In the genomic region with DNA sequence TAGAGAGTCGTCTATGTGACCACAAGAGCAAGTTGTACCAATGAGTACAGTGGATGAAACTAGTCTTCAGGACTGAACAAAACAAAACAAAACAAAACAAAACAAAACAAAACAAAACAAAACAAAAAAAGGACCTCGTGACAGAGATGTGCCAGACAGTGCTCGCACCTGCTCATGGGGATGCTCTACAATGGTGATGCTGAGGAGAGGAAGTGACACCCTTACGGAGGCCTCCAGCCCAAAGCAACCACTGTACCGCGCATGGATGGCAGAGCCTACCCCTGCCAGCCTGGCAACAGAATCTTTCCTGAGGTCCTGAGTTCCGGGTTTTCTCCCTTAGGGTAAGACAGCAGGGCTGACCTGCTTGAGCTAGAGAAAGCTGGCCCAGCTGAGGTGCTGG, we compare ENCODE assay signal across 19 mouse cellular contexts. TPM values are rescaled to one million over a fixed set of nuclear protein-coding genes. Genes with fewer than 3 reads are reported as not detected.
DNase-seq lines count a peak whose midpoint lies in the region; ATAC-seq lines count a peak whose summit lies in the region.
"Had no signal": no experiment of that assay in that cellular context is flagged by ENCODE, and none has a peak within 500 bp of the region (broad histone marks: within the 10 kb centered on the region; RNA-seq: fewer than 3 reads in every experiment).

No protein-coding gene starts in this region.

- 97% methylated on average over 7 of the region's 7 CpGs for WGBS in midbrain, embryonic 13.5 days
- 93% methylated on average over 7 of the region's 7 CpGs for WGBS in midbrain, embryonic 11.5 days

- no peaks in the 10 kb centered on the region for H3K9me3 ChIP-seq in midbrain, embryonic 13.5 days
- H3K9me3 ChIP-seq in midbrain, embryonic 11.5 days (ENCODE audit: control insufficient read depth, low read length), result no peaks in the 10 kb centered on the region

- H3K4me3 ChIP-seq in midbrain, embryonic 13.5 days (replicated peaks), result no peak overlapping the region
- no peak overlapping the region for H3K4me3 ChIP-seq in midbrain, embryonic 11.5 days (ENCODE audit: low read depth, low read length)
- H3K4me3 ChIP-seq: erythroblast, embryonic 14.5 days had no signal

- H3K36me3 ChIP-seq in midbrain, embryonic 13.5 days, result no peaks in the 10 kb centered on the region
- no peaks in the 10 kb centered on the region for H3K36me3 ChIP-seq in midbrain, embryonic 11.5 days (ENCODE audit: control insufficient read depth, insufficient read depth, low read length)

- ATAC-seq in midbrain, embryonic 13.5 days, result no peak
- no peak for ATAC-seq in midbrain, embryonic 11.5 days (ENCODE audit: low FRiP score)
- ATAC-seq: inflammation-experienced regulatory T-cells, adult 6 months had no signal

- H3K4me1 ChIP-seq in midbrain, embryonic 13.5 days (replicated peaks), result peaks cover 15% of the 10 kb centered on the region; the same call in 1 of the 2 replicates
- no peaks in the 10 kb centered on the region for H3K4me1 ChIP-seq in midbrain, embryonic 11.5 days (ENCODE audit: control insufficient read depth, insufficient read depth, low read length)

- H3K27ac ChIP-seq in midbrain, embryonic 13.5 days, result 0 out of 2 replicates have a peak overlapping the region, but pooled peaks have one; percentile 62
- H3K27ac ChIP-seq in midbrain, embryonic 11.5 days (ENCODE audit: low read depth, low read length), result no peak overlapping the region
- H3K27ac ChIP-seq: stomach, postnatal 0 days had no signal

- H3K27me3 ChIP-seq in midbrain, embryonic 13.5 days, result 0 out of 2 replicates have a peak, but pooled peaks cover 2% of the 10 kb centered on the region
- H3K27me3 ChIP-seq in midbrain, embryonic 11.5 days (ENCODE audit: control insufficient read depth, insufficient read depth, low read length), result no peaks in the 10 kb centered on the region
- H3K27me3 ChIP-seq: Patski had no signal

- H3K4me2 ChIP-seq in midbrain, embryonic 13.5 days (replicated peaks), result no peak overlapping the region
- H3K4me2 ChIP-seq in midbrain, embryonic 11.5 days, result no peak overlapping the region

- no peak overlapping the region for H3K9ac ChIP-seq in midbrain, embryonic 13.5 days (replicated peaks)
- no peak overlapping the region for H3K9ac ChIP-seq in midbrain, embryonic 11.5 days (ENCODE audit: low read length)
- H3K9ac ChIP-seq: liver, postnatal 0 days had no signal

- no peak for DNase-seq in midbrain, embryonic 11.5 days (ENCODE audit: low spot score, missing footprints)
- DNase-seq in A20 (ENCODE audit: low read depth, low spot score), result peak; percentile 45
- DNase-seq in CD4-positive, CD25-positive, alpha-beta regulatory T cell, adult 2 months (ENCODE audit: low read depth, low spot score), result peak; percentile 39
- peak; percentile 51 for DNase-seq in induced T-regulatory cell, adult 2 months (ENCODE audit: low read depth)
- no peak for DNase-seq in gastrocnemius, postnatal 36 days
- DNase-seq in ovary, postnatal 10 days (ENCODE audit: low spot score), result no peak
- DNase-seq: adrenal gland, postnatal 25 days; cerebellum, adult 18-20 months; cerebellum, postnatal 36 days; gastrocnemius, postnatal 10 days; kidney, adult 9 months; liver, postnatal 0 days; lung, postnatal 14 days; spleen, adult 18-20 months had no signal

- intact Hi-C loops in gastrocnemius, postnatal 36 days (cut with DNase I), result no loop called here

RNA-seq across cellular contexts. Expression of a gene that starts 46.5 kb away (rescaled TPM):
- polyA plus RNA-seq in midbrain, embryonic 13.5 days (2015; fragmentation: Nextera tagmentation; extraction: Ambion mirVana), result 16.9 and 17.6 TPM in 2 replicates
- 8.9 and 14.0 TPM in 2 replicates for polyA plus RNA-seq in midbrain, embryonic 11.5 days (2014; fragmentation: Nextera tagmentation; extraction: Ambion mirVana)
- 10 to 100 TPM; 17.0 to 27.2 TPM for total RNA-seq in gastrocnemius, postnatal 36 days (2021)

Comparison
In these comparisons a context has a peak if more than half of its experiments do, and no peak if none do; other contexts are left out.
1. DNase-seq: peak in A20 (single experiment), CD4-positive, CD25-positive, alpha-beta regulatory T cell, adult 2 months (single experiment) and induced T-regulatory cell, adult 2 months (single experiment); none in midbrain, embryonic 11.5 days (single experiment), gastrocnemius, postnatal 36 days (0 of 2) and ovary, postnatal 10 days (single experiment).